Mouse (Mus musculus) urinary bladder, postnatal 4 days (tissue): ENCODE measurements around the gene Xk.
"Not testable (repeated sequence)": the region's sequence is repeated elsewhere in the genome, so short reads cannot be mapped to it uniquely, and the experiment has no call there.

Experiments
- DNase-seq, 2 experiments: peaks; one replicate each; pipeline ENCODE4 v3.0.0; 2021 to 2022; ENCODE audit warnings: low spot score in 2 of 2

Gene Xk

GRCm38 (mm10) chrX:9316457-9316856 lies 43.9 kb downstream of the Xk start:
- DNase-seq: not testable (repeated sequence)

GRCm38 (mm10) chrX:9327954-9328353 lies 55.4 kb downstream of the Xk start:
- not testable (repeated sequence) for DNase-seq

GRCm38 (mm10) chrX:9332366-9332962 lies 59.9 kb downstream of the Xk start:
- DNase-seq: not testable (repeated sequence)

- DNase-seq: peak in 1 of 2 experiments; percentile 67
These were observed 60.5 kb downstream of the Xk start for GRCm38 (mm10) chrX:9333035-9333434.

- DNase-seq: not testable (repeated sequence)
These were observed 62.4 kb downstream of the Xk start for GRCm38 (mm10) chrX:9334996-9335395.

- not testable (repeated sequence) for DNase-seq
These were observed 77.8 kb downstream of the Xk start, which contains the start of gene H2al1k for GRCm38 (mm10) chrX:9350327-9350726. TSS of gene H2al1k (plus strand) at chrX:9350627.
